Mouse (Mus musculus) liver, embryonic 13.5 days (tissue): ENCODE measurements at regions not wholly inside any gene's neighbourhood (a gene's known extent, or its start where the extent isn't known, plus 50 kb on each side); places are given as distances from the start of the nearest gene placed in this dataset.

Experiments
- ATAC-seq: fragments of 200-750 bp; cut with Nextera tagmentation; 2 replicates; pipeline ENCODE4 v1.8.0; 2017; ENCODE audit warnings: low read depth, mild to moderate bottlenecking, moderate number of reproducible peaks, moderate library complexity
- DNase-seq: peaks from one replicate; pipeline ENCODE4 v3.0.0; 2022
- H3K27ac ChIP-seq: fragments of 300-500 bp; sonication (generic); 2 replicates; pipeline ENCODE4 v1.5.1; 2015; ENCODE audit warnings: moderate library complexity, mild to moderate bottlenecking, inconsistent platforms
- H3K27me3 ChIP-seq: fragments of 300-500 bp; sonication (generic); 2 replicates; pipeline ENCODE4 v1.6.1; 2015; ENCODE audit warnings: mild to moderate bottlenecking, inconsistent platforms
- H3K36me3 ChIP-seq: fragments of 300-500 bp; sonication (generic); 2 replicates; pipeline ENCODE4 v1.6.1; 2015; ENCODE audit warnings: mild to moderate bottlenecking, inconsistent platforms
- H3K4me1 ChIP-seq: fragments of 300-500 bp; sonication (generic); replicated peaks from 2 replicates; pipeline ENCODE4 v1.6.1; 2015; ENCODE audit warnings: inconsistent platforms
- H3K4me2 ChIP-seq: fragments of 300-500 bp; sonication (generic); 2 replicates; pipeline ENCODE4 v1.6.1; 2015; ENCODE audit warnings: inconsistent platforms, mild to moderate bottlenecking, moderate library complexity
- H3K4me3 ChIP-seq: fragments of 300-500 bp; sonication (generic); replicated peaks from 2 replicates; pipeline ENCODE4 v1.5.1; 2015; ENCODE audit warnings: mild to moderate bottlenecking, inconsistent platforms
- H3K9ac ChIP-seq: fragments of 300-500 bp; sonication (generic); 2 replicates; pipeline ENCODE4 v1.6.1; 2015; ENCODE audit warnings: mild to moderate bottlenecking, inconsistent platforms
- H3K9me3 ChIP-seq: fragments of 300-500 bp; sonication (generic); replicated peaks from 2 replicates; pipeline ENCODE4 v1.6.1; 2016; ENCODE audit warnings: inconsistent platforms
- WGBS: fragments of 180-500 bp; shearing (Covaris S2); methylation state at CpG from one replicate; pipeline ENCODE4 v1.1.7; 2015; ENCODE audit not compliant: insufficient replicate concordance; 5-methylcytosine and 5-hydroxymethylcytosine counted together

DNA sequence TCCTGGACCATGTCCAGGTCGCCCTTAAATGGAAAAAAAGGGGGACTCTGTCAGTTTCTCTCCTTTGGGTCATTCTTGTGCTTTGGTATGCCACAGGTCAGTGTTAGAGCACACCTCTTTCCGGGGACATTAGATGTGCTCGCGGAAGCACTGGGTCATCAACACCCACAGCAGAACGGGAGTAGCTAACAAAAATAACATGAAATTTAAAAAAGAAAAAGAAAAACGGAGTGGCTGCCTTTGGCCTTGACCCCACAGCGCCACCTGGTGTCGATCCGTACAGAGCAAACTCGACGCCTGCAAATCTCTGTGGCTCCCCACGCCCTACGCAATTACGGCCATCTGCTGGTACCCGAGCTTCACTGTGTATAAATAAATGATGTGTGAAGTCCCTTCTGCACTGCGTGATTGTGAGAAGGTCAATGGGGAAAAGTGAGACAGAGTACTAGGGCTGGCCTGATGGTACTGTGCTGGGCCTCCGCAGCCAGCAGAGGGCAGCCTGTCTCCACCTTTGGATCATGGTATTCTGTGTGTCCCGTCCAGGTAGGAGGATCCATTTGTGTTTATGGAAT, 99.0 kb upstream of the Slc7a12 start:
- Histone ChIP-seq H3K27ac (no peak overlapping the region), H3K9me3 (no peaks in the 10 kb centered on the region), H3K4me1 (no peaks in the 10 kb centered on the region), H3K9ac (no peak overlapping the region), H3K36me3 (no peaks in the 10 kb centered on the region), H3K4me2 (peak overlapping the region; percentile 29), H3K27me3 (no peaks in the 10 kb centered on the region), H3K4me3 (no peak overlapping the region)
- ATAC-seq (peak; percentile 70), DNase-seq (peak; percentile 13)
- 9% methylated on average over 18 of the region's 18 CpGs for WGBS

DNA sequence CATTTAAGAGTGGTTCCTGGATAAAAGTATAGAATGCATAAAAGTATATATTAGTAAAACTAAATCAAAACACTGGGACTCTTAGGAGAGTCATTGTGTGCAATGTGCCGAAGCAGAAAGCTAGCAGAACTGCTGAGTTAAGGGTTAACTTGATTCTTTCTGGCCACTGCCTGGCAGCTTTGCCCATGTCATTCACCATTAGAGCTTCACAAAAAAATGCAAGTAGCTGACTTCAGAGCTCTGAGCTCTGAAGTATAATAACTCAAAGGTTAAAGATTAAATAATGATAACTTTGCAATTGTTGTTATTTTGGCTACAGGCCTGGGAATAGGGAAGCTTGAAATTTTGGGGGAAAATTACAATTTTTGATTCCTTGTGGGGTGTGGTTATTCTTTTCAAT, 89.8 kb upstream of the Slc7a12 start:
- 49% methylated on average over 1 of the region's 1 CpGs for WGBS
- DNase-seq: no peak
- ATAC-seq: no peak
- Histone ChIP-seq H3K27ac (no peak overlapping the region), H3K4me1 (no peaks in the 10 kb centered on the region), H3K36me3 (no peaks in the 10 kb centered on the region), H3K9ac (no peak overlapping the region), H3K4me2 (no peak overlapping the region), H3K27me3 (no peaks in the 10 kb centered on the region), H3K4me3 (no peak overlapping the region), H3K9me3 (no peaks in the 10 kb centered on the region)

DNA sequence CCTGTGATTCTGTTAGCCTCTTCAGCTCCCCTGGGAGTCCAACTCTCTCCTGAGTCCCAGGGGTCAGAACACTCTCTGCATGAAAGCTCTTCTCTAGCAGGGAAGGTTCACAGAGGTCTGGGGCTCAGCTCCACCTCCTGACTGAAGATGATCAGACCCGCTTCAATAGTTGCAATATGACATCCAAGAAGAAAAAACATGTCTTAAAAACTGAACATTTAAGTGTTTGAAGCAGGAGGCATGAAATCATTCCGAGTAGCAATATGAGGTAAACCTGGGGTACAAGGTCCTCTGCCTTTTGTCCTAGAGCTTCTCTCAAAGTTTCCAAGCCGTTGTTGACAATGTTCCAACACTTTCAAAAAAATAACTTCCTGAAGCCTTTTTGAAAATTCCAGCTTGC, 81.8 kb upstream of the Slc7a12 start:
- H3K4me1 ChIP-seq: no peaks in the 10 kb centered on the region
- no peaks in the 10 kb centered on the region for H3K36me3 ChIP-seq
- H3K27me3 ChIP-seq: no peaks in the 10 kb centered on the region
- H3K9ac ChIP-seq: no peak overlapping the region
- no peak overlapping the region for H3K4me3 ChIP-seq
- no peaks in the 10 kb centered on the region for H3K9me3 ChIP-seq
- ATAC-seq (no peak), DNase-seq (no peak)
- 66% methylated on average over 3 of the region's 3 CpGs for WGBS
- no peak overlapping the region for H3K4me2 ChIP-seq
- no peak overlapping the region for H3K27ac ChIP-seq

DNA sequence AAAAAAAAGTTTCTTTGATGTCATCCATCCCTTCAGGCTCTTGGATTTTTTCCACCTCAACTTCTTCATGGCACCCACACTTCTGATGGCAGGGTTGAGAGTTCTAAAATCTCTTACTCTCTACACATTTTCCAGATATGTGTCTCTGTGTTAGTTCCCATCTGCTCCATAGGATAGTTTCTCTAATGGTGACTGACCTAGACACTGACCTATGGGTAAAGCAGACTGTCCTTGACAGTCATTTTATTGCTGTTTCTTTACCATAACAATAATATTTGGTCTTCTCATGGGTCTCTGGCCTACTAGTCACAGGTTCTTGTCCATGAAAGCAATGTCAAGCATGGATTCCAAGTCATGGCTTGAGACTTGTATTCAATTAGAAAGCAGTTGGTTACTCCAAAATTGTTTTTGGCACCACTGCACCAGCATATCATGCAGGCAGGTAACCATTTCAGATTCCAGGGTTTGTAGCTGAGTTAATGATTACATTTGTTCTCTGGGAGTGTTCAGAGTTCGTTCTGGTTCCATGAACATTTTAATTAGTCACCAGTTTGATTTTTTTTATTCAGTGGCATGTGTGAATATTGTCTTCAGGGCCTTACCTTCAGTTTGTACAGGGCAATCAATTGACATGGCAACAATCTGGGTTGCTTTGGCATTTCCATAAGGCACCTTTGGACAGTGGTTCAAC, 71.9 kb upstream of the Slc7a12 start:
- H3K27me3 ChIP-seq: no peaks in the 10 kb centered on the region
- no peaks in the 10 kb centered on the region for H3K9me3 ChIP-seq
- H3K36me3 ChIP-seq: no peaks in the 10 kb centered on the region
- DNase-seq (no peak), ATAC-seq (no peak)
- H3K4me3 ChIP-seq: no peak overlapping the region
- H3K27ac ChIP-seq: no peak overlapping the region
- H3K9ac ChIP-seq: no peak overlapping the region
- H3K4me1 ChIP-seq: no peaks in the 10 kb centered on the region
- WGBS: 56% methylated on average over 1 of the region's 1 CpGs
- no peak overlapping the region for H3K4me2 ChIP-seq
